Mouse (Mus musculus) embryonic facial prominence, embryonic 12.5 days (tissue): ENCODE results near the gene Itga7. TPM values are rescaled to one million over a fixed set of nuclear protein-coding genes. Genes with fewer than 3 reads are reported as not detected.

ENCODE experiments used
- ATAC-seq: fragments of 200-750 bp; cut with Nextera tagmentation; 2 replicates; pipeline ENCODE4 v1.8.0; 2017; ENCODE audit not compliant: insufficient number of reproducible peaks, insufficient read depth, low FRiP score, low TSS enrichment
- H3K27ac ChIP-seq: fragments of 300-500 bp; sonication (generic); 2 replicates; pipeline ENCODE4 v1.5.1; 2016; ENCODE audit warnings: mild to moderate bottlenecking
- H3K27me3 ChIP-seq: fragments of 300-500 bp; sonication (generic); 2 replicates; pipeline ENCODE4 v1.6.1; 2016; ENCODE audit warnings: mild to moderate bottlenecking, moderate library complexity
- H3K36me3 ChIP-seq: fragments of 300-500 bp; sonication (generic); 2 replicates; pipeline ENCODE4 v1.6.1; 2016; ENCODE audit warnings: mild to moderate bottlenecking
- H3K4me1 ChIP-seq: fragments of 300-500 bp; sonication (generic); 2 replicates; pipeline ENCODE4 v1.6.1; 2016
- H3K4me2 ChIP-seq: fragments of 300-500 bp; sonication (generic); replicated peaks from 2 replicates; pipeline ENCODE4 v1.6.1; 2016; ENCODE audit warnings: mild to moderate bottlenecking, moderate library complexity
- H3K4me3 ChIP-seq: fragments of 300-500 bp; sonication (generic); 2 replicates; pipeline ENCODE4 v1.5.1; 2016; ENCODE audit warnings: mild to moderate bottlenecking
- H3K9ac ChIP-seq: fragments of 300-500 bp; sonication (generic); 2 replicates; pipeline ENCODE4 v1.6.1; 2016; ENCODE audit warnings: mild to moderate bottlenecking, moderate library complexity
- H3K9me3 ChIP-seq: fragments of 300-500 bp; sonication (generic); 2 replicates; pipeline ENCODE4 v1.6.1; 2016; ENCODE audit warnings: mild to moderate bottlenecking, moderate library complexity
- WGBS: fragments of 180-500 bp; shearing (Covaris S2); methylation state at CpG from one replicate; pipeline ENCODE4 v1.1.7; 2016; 5-methylcytosine and 5-hydroxymethylcytosine counted together
- polyA plus RNA-seq: library from polyadenylated mRNA; unstranded; fragments of >200 nt; fragmentation: Nextera tagmentation; extraction: Ambion mirVana; gene quantifications from 2 replicates; pipeline ENCODE4 v1.2.1, GENCODE M21; 2016

Itga7 gene
- polyA plus RNA-seq, 1 experiment from 2014 or later: 5.2 TPM

GRCm38 (mm10) chr10:128923013-128923691, 10.5 kb upstream of the Itga7 start:
- peak overlapping the region; percentile 77 for H3K27ac ChIP-seq
- peaks cover 9% of the 10 kb centered on the region; the same call in 1 of the 2 replicates for H3K27me3 ChIP-seq
- peak overlapping the region; percentile 79 for H3K4me3 ChIP-seq
- H3K4me2 ChIP-seq: peak overlapping the region; percentile 57
- under 1% methylated on average over 42 of the region's 42 CpGs for WGBS
- peaks cover 35% of the 10 kb centered on the region for H3K4me1 ChIP-seq
- ATAC-seq: peak; percentile 86
- H3K36me3 ChIP-seq: peaks cover 5% of the 10 kb centered on the region
- peak overlapping the region; percentile 71 for H3K9ac ChIP-seq
- no peaks in the 10 kb centered on the region for H3K9me3 ChIP-seq

GRCm38 (mm10) chr10:128923935-128924334, 9.7 kb upstream of the Itga7 start, which contains the start of gene Bloc1s1:
TSS of gene Bloc1s1 (minus strand) at chr10:128924035.
- Histone ChIP-seq H3K4me1 (peaks cover 34% of the 10 kb centered on the region), H3K27me3 (peaks cover 15% of the 10 kb centered on the region; the same call in 1 of the 2 replicates), H3K4me2 (peak within 1 kb of the TSS; percentile 57), H3K27ac (peak within 1 kb of the TSS; percentile 77), H3K4me3 (peak within 1 kb of the TSS; percentile 79), H3K9me3 (no peaks in the 10 kb centered on the region), H3K36me3 (no peaks in the 10 kb centered on the region), H3K9ac (peak within 1 kb of the TSS; percentile 71)
- WGBS: 66% methylated on average over 9 of the region's 9 CpGs
- no peak for ATAC-seq

- no peak for ATAC-seq
- H3K9ac ChIP-seq: no peak overlapping the region
- H3K4me1 ChIP-seq: peaks cover 6% of the 10 kb centered on the region; the same call in 1 of the 2 replicates
- H3K4me2 ChIP-seq: no peak overlapping the region
- WGBS: 34% methylated on average over 4 of the region's 4 CpGs
- H3K36me3 ChIP-seq: no peaks in the 10 kb centered on the region
- H3K9me3 ChIP-seq: no peaks in the 10 kb centered on the region
- H3K27me3 ChIP-seq: peaks cover 40% of the 10 kb centered on the region
- H3K4me3 ChIP-seq: no peak overlapping the region
- no peak overlapping the region for H3K27ac ChIP-seq
Observed at GRCm38 (mm10) chr10:128928356-128928755, 5.3 kb upstream of the Itga7 start.

DNA sequence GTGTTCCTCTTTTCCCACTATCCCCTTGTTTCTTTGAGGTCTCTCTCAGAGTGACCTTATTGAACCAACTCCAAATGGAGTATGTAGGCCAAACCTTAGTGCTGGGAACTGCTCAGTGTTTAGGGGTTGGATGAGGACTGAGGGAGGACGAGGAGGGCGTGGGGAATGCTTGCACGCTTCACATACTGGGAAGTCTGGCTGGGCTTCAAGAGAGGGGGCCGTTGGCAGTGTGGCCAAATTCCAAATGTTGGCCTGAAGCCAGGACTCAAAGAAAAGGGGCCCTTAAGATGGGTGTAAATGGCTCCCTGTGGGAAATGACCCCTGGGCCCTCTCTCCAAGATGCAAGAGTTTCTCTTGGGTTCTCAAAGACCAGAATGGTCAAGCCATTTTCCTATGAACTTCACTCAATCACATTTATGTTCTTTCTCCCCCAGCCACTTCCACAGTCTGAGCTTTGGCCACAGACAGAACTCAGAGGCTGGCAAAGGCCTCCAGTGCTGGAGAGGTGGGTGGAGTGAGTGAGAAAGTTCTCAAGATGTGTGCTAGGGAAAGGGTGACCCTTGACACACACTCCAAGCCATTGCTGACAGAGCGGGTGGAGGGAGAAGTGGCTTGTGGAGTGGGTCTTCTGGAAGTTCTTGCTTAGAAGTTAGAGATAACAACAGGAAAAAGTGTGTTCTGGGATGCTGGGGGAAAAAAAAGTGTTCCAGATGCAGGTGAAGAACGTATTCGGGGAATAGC, 3.8 kb upstream of the Itga7 start:
- no peak overlapping the region for H3K4me2 ChIP-seq
- no peaks in the 10 kb centered on the region for H3K9me3 ChIP-seq
- H3K4me1 ChIP-seq: peaks cover 5% of the 10 kb centered on the region; the same call in 1 of the 2 replicates
- ATAC-seq: no peak
- no peak overlapping the region for H3K9ac ChIP-seq
- 73% methylated on average over 7 of the region's 7 CpGs for WGBS
- H3K27ac ChIP-seq: no peak overlapping the region
- no peak overlapping the region for H3K4me3 ChIP-seq
- peaks cover 54% of the 10 kb centered on the region for H3K27me3 ChIP-seq
- no peaks in the 10 kb centered on the region for H3K36me3 ChIP-seq

- Histone ChIP-seq H3K36me3 (no peaks in the 10 kb centered on the region), H3K27me3 (peaks cover 70% of the 10 kb centered on the region), H3K4me2 (no peak overlapping the region), H3K27ac (no peak overlapping the region), H3K9me3 (no peaks in the 10 kb centered on the region), H3K4me3 (no peak overlapping the region), H3K4me1 (peaks cover 5% of the 10 kb centered on the region; the same call in 1 of the 2 replicates), H3K9ac (no peak overlapping the region)
- ATAC-seq: no peak
- WGBS: 49% methylated on average over 2 of the region's 2 CpGs
Observed at GRCm38 (mm10) chr10:128931441-128931840, 2.2 kb upstream of the Itga7 start.

- peak overlapping the region; percentile 42 for H3K9ac ChIP-seq
- H3K4me3 ChIP-seq: peak overlapping the region; percentile 40
- H3K4me1 ChIP-seq: peaks cover 5% of the 10 kb centered on the region; the same call in 1 of the 2 replicates
- peak overlapping the region; percentile 68 for H3K4me2 ChIP-seq
- no peaks in the 10 kb centered on the region for H3K36me3 ChIP-seq
- WGBS: 2% methylated on average over 21 of the region's 21 CpGs
- peaks cover 56% of the 10 kb centered on the region for H3K27me3 ChIP-seq
- no peak overlapping the region for H3K27ac ChIP-seq
- H3K9me3 ChIP-seq: no peaks in the 10 kb centered on the region
- ATAC-seq: no peak
Observed at GRCm38 (mm10) chr10:128933976-128934721, 531 bp downstream of the Itga7 start.

GRCm38 (mm10) chr10:128934997-128935787, 1.6 kb downstream of the Itga7 start:
- no peak for ATAC-seq
- Histone ChIP-seq H3K27me3 (peaks cover 52% of the 10 kb centered on the region), H3K9ac (no peak overlapping the region), H3K4me2 (no peak overlapping the region), H3K27ac (no peak overlapping the region), H3K9me3 (no peaks in the 10 kb centered on the region), H3K4me3 (no peak overlapping the region), H3K4me1 (peaks cover 5% of the 10 kb centered on the region; the same call in 1 of the 2 replicates), H3K36me3 (no peaks in the 10 kb centered on the region)
- WGBS: 55% methylated on average over 7 of the region's 7 CpGs

GRCm38 (mm10) chr10:128935826-128936440, 2.3 kb downstream of the Itga7 start:
- no peak overlapping the region for H3K4me3 ChIP-seq
- 72% methylated on average over 8 of the region's 8 CpGs for WGBS
- 0 out of 2 replicates have a peak overlapping the region, but pooled peaks have one; percentile 0 for H3K27ac ChIP-seq
- no peak overlapping the region for H3K4me2 ChIP-seq
- no peaks in the 10 kb centered on the region for H3K9me3 ChIP-seq
- no peaks in the 10 kb centered on the region for H3K36me3 ChIP-seq
- no peak overlapping the region for H3K9ac ChIP-seq
- no peak for ATAC-seq
- H3K4me1 ChIP-seq: peaks cover 5% of the 10 kb centered on the region; the same call in 1 of the 2 replicates
- peaks cover 52% of the 10 kb centered on the region for H3K27me3 ChIP-seq

GRCm38 (mm10) chr10:128937756-128938390, 4.3 kb downstream of the Itga7 start:
- Histone ChIP-seq H3K4me1 (peaks cover 5% of the 10 kb centered on the region; the same call in 1 of the 2 replicates), H3K27ac (no peak overlapping the region), H3K9ac (no peak overlapping the region), H3K9me3 (no peaks in the 10 kb centered on the region), H3K4me2 (no peak overlapping the region), H3K4me3 (no peak overlapping the region), H3K36me3 (no peaks in the 10 kb centered on the region), H3K27me3 (peaks cover 41% of the 10 kb centered on the region)
- no peak for ATAC-seq
- WGBS: 61% methylated on average over 12 of the region's 12 CpGs

DNA sequence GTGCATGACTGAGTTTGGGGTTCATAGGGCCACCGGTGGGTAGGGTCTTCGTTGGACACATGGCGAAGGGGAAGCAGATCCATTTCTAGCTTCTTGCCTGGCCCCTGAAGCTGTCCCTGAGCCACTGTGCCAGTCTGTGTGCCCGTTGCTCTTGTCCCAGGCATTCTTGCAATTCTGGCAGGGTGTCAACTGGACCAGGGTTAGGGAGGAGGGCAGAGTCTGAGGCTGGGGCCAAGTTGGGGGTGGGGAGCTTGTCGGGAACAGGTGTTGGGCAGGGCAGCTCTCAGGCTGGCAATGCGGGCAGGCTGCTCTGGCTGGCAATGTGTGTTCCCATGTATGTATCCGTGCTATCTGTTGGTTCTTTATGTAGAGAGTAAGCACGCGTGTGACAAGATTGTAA, 4.8 kb downstream of the Itga7 start:
- 78% methylated on average over 9 of the region's 9 CpGs for WGBS
- no peak for ATAC-seq

More for the DNA sequence above, 4.8 kb downstream of the Itga7 start:
- H3K27me3 ChIP-seq: peaks cover 35% of the 10 kb centered on the region
- no peak overlapping the region for H3K4me2 ChIP-seq
- H3K4me1 ChIP-seq: peaks cover 1% of the 10 kb centered on the region; the same call in 1 of the 2 replicates
- no peak overlapping the region for H3K27ac ChIP-seq
- H3K9me3 ChIP-seq: no peaks in the 10 kb centered on the region
- H3K9ac ChIP-seq: no peak overlapping the region
- H3K36me3 ChIP-seq: no peaks in the 10 kb centered on the region
- no peak overlapping the region for H3K4me3 ChIP-seq
